Mouse (Mus musculus): ENCODE data around the gene St7.

DNA sequence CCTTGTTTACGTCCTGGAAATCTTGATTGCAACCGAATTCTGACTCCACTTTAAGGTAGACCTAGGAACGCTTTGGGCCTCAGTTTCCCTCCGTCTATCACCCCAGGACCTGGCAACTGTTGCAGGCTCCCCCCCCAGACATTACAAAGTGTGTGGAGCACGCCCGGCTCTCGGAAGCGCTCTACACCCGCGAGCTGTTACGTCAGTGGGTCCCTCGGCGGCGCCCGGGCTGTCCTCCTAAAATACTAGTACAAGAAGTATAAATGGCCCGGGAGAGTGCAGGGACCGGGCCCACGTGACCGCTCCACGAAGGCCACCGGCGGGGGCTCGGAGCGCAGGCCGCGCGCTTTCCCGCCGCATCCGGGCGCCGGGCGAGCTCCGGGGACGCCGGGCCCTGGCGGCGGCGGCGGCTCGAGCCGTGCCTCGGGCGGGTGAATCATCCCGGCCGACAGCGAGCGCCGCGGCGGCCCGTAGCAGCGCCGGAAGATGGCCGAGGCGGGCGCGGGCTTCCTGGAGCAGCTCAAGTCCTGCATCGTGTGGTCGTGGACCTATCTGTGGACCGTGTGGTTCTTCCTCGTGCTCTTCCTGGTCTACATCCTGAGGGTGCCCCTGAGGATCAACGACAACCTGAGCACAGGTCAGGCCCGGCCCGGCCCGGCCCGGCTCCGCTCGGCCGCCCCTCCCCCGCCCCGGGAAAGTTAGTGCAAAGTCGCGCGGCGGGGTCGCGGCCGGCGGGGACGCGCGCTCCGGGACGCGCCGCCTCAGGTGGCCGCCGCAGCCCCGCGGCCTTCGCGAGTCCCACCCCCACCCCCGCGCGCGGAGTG is 1.2 kb downstream of the St7 start:
- TF ChIP-seq POLR2A (IDR thresholded peaks at IDR 0.05; ENCODE audit: low read depth, low read length) = no peak
- TF ChIP-seq CTCF (IDR thresholded peaks at IDR 0.05; ENCODE audit: extremely low read depth, insufficient read depth, insufficient read length, insufficient replicate concordance) = no peak
